Mouse (Mus musculus) spleen, adult 18-20 months (tissue): Measurements from ENCODE around the gene Hsf5.

Experiments
- DNase-seq, 2 experiments: peaks; one replicate each; pipeline ENCODE4 v3.0.0; 2022; ENCODE audit warnings: mixed read lengths in 2 of 2

Hsf5 gene

DNA sequence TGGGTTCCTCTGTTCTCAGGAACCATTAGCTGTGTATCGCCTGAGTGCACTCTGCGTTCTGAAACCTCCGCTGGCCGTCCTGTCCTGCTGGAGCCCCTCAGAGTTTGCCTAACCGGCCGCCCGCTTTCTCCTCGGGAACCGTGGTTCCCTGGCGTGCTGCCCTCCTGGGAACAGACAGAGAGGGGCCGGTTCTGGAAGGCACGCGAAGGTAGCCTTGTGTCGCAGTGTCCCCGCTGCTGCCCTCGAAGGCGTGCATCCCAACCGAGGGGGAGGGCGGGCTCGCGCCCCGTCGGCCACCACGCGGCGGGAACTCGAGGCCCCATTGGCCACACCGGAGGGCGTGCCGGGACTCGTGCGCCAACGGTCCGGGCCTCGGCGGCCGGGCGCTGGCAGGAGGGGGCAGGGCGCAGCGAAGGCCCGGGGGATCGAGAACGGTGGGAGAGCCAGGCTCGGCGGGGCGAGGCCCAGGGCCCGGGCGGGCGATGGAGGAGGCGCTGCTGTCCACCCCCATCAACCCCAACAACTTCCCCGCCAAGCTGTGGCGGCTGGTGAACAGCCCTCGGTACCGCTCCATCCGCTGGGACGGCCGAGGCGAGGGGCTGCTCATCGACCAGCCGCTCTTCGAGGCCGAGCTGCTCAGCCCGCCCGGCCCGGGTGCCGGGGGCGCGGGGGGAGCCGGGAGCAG lies at the start of gene Hsf5:
TSS of gene Hsf5 (plus strand) at position 375 of the 685 bp plus-strand sequence.
- DNase-seq = no peak

DNA sequence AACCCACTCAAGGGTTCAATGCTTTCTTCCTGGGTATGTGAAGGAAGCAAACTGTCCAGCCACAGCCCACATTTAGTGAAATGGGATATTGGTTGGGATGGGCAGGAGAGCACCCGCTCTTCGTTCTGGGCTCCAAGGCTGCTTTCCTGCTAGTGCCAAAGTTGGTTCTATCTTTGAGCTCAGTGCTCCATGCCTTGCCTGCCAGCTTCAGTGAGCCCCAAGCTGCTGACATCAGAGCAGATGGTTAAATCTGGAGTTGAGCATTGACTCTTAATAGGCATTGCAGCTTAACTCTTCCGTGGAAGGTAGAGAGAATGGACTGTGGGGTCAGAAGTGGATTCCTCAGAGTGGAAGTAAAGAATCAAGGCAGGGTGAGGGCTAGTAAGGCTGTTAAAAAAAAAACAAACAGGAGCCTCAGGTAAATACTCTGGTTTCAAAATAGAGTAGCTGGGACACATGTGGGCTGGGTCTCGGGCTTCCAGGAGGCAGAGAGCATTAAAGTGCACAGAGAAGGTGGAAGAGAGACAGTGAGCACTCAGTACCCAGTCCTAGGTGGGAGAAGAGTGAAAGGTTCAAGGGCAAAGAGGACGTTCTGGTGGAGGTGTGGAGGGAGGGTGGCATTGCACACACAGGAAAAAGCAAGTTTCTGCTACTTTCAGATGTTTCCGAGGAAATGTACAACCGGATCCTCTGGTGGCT lies 48.6 kb upstream of the Hsf5 start, which contains the start of gene Sept4:
TSS of gene Sept4 (plus strand) at position 649 of the 699 bp plus-strand sequence.
- no peak for DNase-seq

DNA sequence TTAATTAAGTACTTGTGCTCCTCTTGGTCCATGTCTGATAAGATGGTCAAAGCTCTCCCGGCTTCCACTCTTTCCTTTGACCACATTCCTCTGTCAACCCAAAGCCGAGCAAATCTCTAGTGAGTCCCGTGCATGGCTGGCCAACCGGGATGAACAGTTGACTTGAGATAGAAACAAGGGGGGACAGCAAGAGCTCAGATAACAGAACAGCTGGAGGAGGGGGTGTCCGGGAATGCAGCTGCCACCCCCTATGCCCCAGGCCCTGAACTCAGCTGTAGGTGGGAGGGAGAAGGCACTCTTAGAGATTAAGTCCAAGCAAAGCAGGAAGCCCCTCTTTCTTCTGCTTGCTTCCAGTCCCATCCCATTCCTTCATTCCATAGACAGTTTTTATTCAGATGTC lies 46.2 kb upstream of the Hsf5 start:
- no peak for DNase-seq

- DNase-seq = no peak
These were observed 45.5 kb upstream of the Hsf5 start for GRCm38 (mm10) chr11:87571361-87571950.

DNA sequence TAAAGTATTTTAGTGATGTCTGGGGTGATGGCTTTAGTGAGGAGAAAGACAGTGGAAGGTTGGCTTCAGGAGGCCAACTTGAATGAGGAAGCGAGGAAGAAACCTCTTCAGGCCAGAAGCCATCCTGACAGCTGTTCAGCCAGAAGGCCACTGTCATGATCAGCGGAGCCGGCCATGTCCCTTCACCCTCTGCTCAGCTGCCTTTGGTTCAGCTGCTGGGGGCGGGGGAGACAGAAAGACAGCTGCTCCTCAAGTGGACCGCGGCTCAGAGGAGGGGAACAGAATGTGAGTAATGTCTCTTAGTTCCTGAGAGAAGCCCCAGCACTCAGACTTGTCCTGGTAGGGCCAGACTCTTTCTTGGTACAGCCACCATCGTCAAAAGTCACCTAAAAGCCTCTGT lies 43.2 kb upstream of the Hsf5 start:
- no peak for DNase-seq

- DNase-seq = no peak
These were observed 42.3 kb upstream of the Hsf5 start for GRCm38 (mm10) chr11:87574520-87575180.

DNA sequence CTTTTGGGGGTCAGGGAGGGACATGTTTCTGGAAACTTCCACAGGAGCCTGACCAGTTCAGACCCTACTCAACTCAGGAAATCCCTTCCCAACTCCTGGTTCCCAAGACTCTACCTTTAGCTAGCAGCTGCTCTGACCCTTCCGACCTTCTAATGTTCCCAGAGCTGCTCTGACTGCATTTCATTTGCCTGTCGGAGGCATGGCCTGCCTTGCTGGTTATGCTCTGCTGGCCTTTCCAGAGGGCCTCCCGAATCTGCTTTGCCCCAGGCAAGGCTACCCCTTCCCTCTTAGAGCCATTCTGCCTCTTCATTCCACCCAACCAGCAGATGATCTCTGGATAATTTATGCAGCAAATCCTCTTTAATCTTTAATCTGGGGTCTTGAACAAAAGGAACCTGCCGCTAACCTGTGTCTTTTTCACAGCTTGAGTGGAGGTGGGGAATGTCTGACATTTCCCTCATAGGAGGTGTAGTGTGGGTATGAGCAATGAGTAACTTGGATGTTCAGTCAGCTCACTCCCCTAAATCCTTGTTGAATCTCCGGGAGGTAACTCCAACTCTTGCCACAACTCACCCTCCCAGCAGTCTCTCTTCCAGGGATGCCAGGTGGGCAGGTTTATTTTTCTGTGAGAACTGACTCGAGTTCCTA lies 39.2 kb upstream of the Hsf5 start:
- DNase-seq = no peak

- DNase-seq = peak; percentile 43 to 66
These were observed 38.6 kb upstream of the Hsf5 start for GRCm38 (mm10) chr11:87578249-87578962.

DNA sequence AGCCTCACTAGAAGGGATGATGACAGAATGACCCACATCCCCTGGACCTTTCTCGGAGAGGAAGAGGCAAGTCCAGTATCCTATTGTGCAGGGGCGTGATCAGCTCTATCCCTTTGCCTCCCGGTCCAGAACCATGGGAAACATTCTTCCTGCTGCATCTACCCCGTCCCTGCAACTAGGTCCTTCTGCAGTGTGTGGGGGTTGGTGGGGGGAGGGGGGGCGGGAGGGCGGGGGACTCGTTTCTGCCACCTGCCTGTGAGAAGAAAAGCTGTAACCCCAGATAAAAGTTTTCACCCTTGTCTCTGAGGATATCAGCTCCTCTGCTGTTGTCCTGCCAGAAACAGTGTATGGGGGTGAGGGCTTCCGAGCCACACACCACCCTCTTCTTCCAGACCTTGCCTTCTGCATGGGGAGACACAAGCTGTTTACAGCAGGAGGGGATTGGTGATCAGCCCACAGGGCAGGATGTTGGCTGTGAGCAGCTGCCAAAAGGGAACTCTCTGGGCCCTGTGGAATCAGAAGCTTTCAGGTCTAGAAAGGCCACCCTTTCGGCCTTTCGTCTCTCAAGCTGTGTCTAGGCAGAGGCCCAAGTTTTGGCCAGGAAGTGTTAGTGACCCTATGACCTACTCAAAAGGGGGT lies 37.9 kb upstream of the Hsf5 start:
- DNase-seq = no peak

DNA sequence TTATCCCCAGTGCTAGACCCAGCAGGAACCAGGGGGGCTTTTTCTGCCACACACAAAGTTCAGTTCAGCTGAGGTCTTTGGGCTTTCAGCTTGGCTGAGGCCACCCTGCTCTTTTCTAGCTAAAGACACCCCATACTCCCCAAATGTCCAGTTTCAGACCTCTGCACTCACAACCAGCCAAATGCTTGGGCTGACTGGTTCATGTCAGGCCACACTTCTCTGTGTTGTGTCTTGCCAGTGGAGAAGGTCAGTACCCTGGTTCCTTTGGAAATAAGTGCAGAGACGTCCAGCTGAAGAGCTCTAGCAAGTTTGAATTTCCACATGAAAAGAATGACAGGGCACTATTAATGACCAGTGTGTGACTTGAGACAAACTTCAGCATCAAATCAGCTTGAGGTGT lies 37.3 kb upstream of the Hsf5 start:
- no peak for DNase-seq

- DNase-seq = no peak
These were observed 36.4 kb upstream of the Hsf5 start for GRCm38 (mm10) chr11:87580543-87581085.

DNA sequence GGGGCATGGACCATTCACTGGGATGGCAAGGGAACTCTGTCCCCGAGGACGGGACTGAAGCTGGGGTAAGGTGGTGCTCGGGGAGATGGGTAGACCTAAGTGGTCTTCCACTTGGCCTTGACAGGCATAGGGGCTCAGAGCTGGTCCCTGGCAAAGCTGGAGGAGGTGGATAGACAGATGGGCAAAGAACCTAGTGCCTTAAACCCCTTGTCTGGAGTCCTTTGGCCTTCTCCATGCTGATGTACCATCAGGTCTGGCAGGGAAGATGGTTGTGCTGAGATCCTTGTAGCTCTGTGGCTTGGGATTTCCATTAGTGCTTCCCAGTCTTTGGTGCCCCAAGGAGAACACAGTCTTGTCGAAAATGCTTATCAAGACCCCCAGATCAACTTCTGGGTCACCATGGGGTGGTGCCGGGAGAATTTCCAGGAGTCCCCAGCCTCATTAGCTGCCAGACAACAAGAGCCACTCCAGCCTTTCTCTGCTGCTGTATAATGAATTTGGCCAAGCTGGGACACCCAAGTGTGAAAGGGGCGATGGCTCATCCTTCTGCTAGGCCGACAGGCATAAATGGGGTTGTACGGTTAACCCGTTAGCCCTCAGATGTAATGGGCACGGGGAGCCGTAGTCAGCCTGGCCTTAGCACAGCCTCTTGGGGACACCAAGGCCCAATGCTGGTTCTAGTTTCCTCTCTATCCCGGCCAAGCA lies 35.7 kb upstream of the Hsf5 start:
- no peak for DNase-seq

GRCm38 (mm10) chr11:87581933-87582710 lies 34.8 kb upstream of the Hsf5 start:
- no peak for DNase-seq

GRCm38 (mm10) chr11:87583291-87584034 lies 33.5 kb upstream of the Hsf5 start:
- no peak for DNase-seq

- no peak for DNase-seq
These were observed 32.1 kb upstream of the Hsf5 start for GRCm38 (mm10) chr11:87584711-87585505.

- no peak for DNase-seq
These were observed 29.6 kb upstream of the Hsf5 start for GRCm38 (mm10) chr11:87587211-87587874.

- DNase-seq = no peak
These were observed 27.4 kb upstream of the Hsf5 start for GRCm38 (mm10) chr11:87589605-87590004.
